Mouse (Mus musculus): Measurements from ENCODE around the gene Trim7. TPM values are rescaled to one million over a fixed set of nuclear protein-coding genes. Genes with fewer than 3 reads are reported as not detected.
A peak's percentile ranks its signal among the peaks of the same experiment; 100 is the strongest.

Gene Trim7
- polyA plus RNA-seq, 1 experiment from 2014 or later, result 0.18 TPM

- Histone ChIP-seq H3K27ac (ENCODE audit: low read depth, low read length) (no peak overlapping the region; the same call in 1 of the 2 replicates), H3K9me3 (ENCODE audit: control insufficient read depth, low read length) (peaks cover 5% of the 10 kb centered on the region; the same call in 1 of the 2 replicates), H3K36me3 (ENCODE audit: control insufficient read depth, insufficient read depth, low read length) (no peaks in the 10 kb centered on the region), H3K4me2 (peak overlapping the region; percentile 71), H3K4me3 (ENCODE audit: low read depth, low read length) (peak overlapping the region; percentile 44), H3K9ac (ENCODE audit: low read depth, low read length) (0 out of 2 replicates have a peak overlapping the region, but pooled peaks have one; percentile 5), H3K27me3 (replicated peaks; ENCODE audit: control insufficient read depth, insufficient read depth, low read length) (peaks cover 9% of the 10 kb centered on the region), H3K4me1 (replicated peaks; ENCODE audit: control insufficient read depth, insufficient read depth, low read length) (peaks cover 9% of the 10 kb centered on the region)
- ATAC-seq (replicated peaks; ENCODE audit: low FRiP score), result no peak
- no peak for DNase-seq (ENCODE audit: low spot score)
- 5% methylated on average over 6 of the region's 6 CpGs for WGBS
These were observed 784 bp downstream of the Trim7 start for GRCm38 (mm10) chr11:48826752-48827096.

- DNase-seq (ENCODE audit: low spot score) (no peak), ATAC-seq (replicated peaks; ENCODE audit: low FRiP score) (no peak)
- no peaks in the 10 kb centered on the region for H3K36me3 ChIP-seq (ENCODE audit: control insufficient read depth, insufficient read depth, low read length)
- no peak overlapping the region for H3K9ac ChIP-seq (ENCODE audit: low read depth, low read length)
- no peak overlapping the region for H3K4me3 ChIP-seq (ENCODE audit: low read depth, low read length)
- 77% methylated on average over 6 of the region's 6 CpGs for WGBS
- H3K27ac ChIP-seq (ENCODE audit: low read depth, low read length), result no peak overlapping the region
- no peak overlapping the region for H3K4me2 ChIP-seq
- peaks cover 9% of the 10 kb centered on the region for H3K4me1 ChIP-seq (replicated peaks; ENCODE audit: control insufficient read depth, insufficient read depth, low read length)
- peaks cover 5% of the 10 kb centered on the region; the same call in 1 of the 2 replicates for H3K9me3 ChIP-seq (ENCODE audit: control insufficient read depth, low read length)
- H3K27me3 ChIP-seq (replicated peaks; ENCODE audit: control insufficient read depth, insufficient read depth, low read length), result peaks cover 9% of the 10 kb centered on the region
These were observed 2.0 kb downstream of the Trim7 start for GRCm38 (mm10) chr11:48827926-48828325.

- Histone ChIP-seq H3K4me2 (no peak overlapping the region), H3K4me1 (replicated peaks; ENCODE audit: control insufficient read depth, insufficient read depth, low read length) (peaks cover 3% of the 10 kb centered on the region; the same call in 1 of the 2 replicates), H3K27ac (ENCODE audit: low read depth, low read length) (no peak overlapping the region), H3K9ac (ENCODE audit: low read depth, low read length) (no peak overlapping the region), H3K27me3 (replicated peaks; ENCODE audit: control insufficient read depth, insufficient read depth, low read length) (no peaks in the 10 kb centered on the region), H3K36me3 (ENCODE audit: control insufficient read depth, insufficient read depth, low read length) (no peaks in the 10 kb centered on the region), H3K4me3 (ENCODE audit: low read depth, low read length) (no peak overlapping the region), H3K9me3 (ENCODE audit: control insufficient read depth, low read length) (peaks cover 5% of the 10 kb centered on the region; the same call in 1 of the 2 replicates)
- DNase-seq (ENCODE audit: low spot score), result no peak
- no peak for ATAC-seq (replicated peaks; ENCODE audit: low FRiP score)
- WGBS, result 57% methylated on average over 2 of the region's 2 CpGs
These were observed 4.3 kb downstream of the Trim7 start for GRCm38 (mm10) chr11:48830279-48830678.

- Histone ChIP-seq H3K36me3 (ENCODE audit: control insufficient read depth, insufficient read depth, low read length) (no peaks in the 10 kb centered on the region), H3K9ac (ENCODE audit: low read depth, low read length) (no peak overlapping the region), H3K4me1 (replicated peaks; ENCODE audit: control insufficient read depth, insufficient read depth, low read length) (peaks cover 3% of the 10 kb centered on the region; the same call in 1 of the 2 replicates)
These were observed 5.3 kb downstream of the Trim7 start for GRCm38 (mm10) chr11:48831273-48831672.

GRCm38 (mm10) chr11:48833078-48833730, 7.3 kb downstream of the Trim7 start:
- Histone ChIP-seq H3K9ac (ENCODE audit: low read depth, low read length) (no peak overlapping the region), H3K27me3 (replicated peaks; ENCODE audit: control insufficient read depth, insufficient read depth, low read length) (peaks cover 6% of the 10 kb centered on the region; the same call in 1 of the 2 replicates), H3K27ac (ENCODE audit: low read depth, low read length) (peak overlapping the region; percentile 11), H3K4me3 (ENCODE audit: low read depth, low read length) (peak overlapping the region; percentile 69), H3K4me1 (replicated peaks; ENCODE audit: control insufficient read depth, insufficient read depth, low read length) (peaks cover 6% of the 10 kb centered on the region), H3K4me2 (peak overlapping the region; percentile 73), H3K36me3 (ENCODE audit: control insufficient read depth, insufficient read depth, low read length) (no peaks in the 10 kb centered on the region), H3K9me3 (ENCODE audit: control insufficient read depth, low read length) (no peaks in the 10 kb centered on the region; the same call in 1 of the 2 replicates)
- WGBS, result 27% methylated on average over 9 of the region's 9 CpGs
- DNase-seq (ENCODE audit: low spot score) (no peak), ATAC-seq (replicated peaks; ENCODE audit: low FRiP score) (peak; percentile 63)

More at GRCm38 (mm10) chr11:48831273-48831672, 5.3 kb downstream of the Trim7 start:
- 66% methylated on average over 2 of the region's 2 CpGs for WGBS
- no peak overlapping the region for H3K27ac ChIP-seq (ENCODE audit: low read depth, low read length)
- peaks cover 3% of the 10 kb centered on the region; the same call in 1 of the 2 replicates for H3K27me3 ChIP-seq (replicated peaks; ENCODE audit: control insufficient read depth, insufficient read depth, low read length)
- no peak for ATAC-seq (replicated peaks; ENCODE audit: low FRiP score)
- no peak for DNase-seq (ENCODE audit: low spot score)
- H3K4me2 ChIP-seq, result no peak overlapping the region
- H3K4me3 ChIP-seq (ENCODE audit: low read depth, low read length), result no peak overlapping the region
- H3K9me3 ChIP-seq (ENCODE audit: control insufficient read depth, low read length), result peaks cover 5% of the 10 kb centered on the region; the same call in 1 of the 2 replicates

DNA sequence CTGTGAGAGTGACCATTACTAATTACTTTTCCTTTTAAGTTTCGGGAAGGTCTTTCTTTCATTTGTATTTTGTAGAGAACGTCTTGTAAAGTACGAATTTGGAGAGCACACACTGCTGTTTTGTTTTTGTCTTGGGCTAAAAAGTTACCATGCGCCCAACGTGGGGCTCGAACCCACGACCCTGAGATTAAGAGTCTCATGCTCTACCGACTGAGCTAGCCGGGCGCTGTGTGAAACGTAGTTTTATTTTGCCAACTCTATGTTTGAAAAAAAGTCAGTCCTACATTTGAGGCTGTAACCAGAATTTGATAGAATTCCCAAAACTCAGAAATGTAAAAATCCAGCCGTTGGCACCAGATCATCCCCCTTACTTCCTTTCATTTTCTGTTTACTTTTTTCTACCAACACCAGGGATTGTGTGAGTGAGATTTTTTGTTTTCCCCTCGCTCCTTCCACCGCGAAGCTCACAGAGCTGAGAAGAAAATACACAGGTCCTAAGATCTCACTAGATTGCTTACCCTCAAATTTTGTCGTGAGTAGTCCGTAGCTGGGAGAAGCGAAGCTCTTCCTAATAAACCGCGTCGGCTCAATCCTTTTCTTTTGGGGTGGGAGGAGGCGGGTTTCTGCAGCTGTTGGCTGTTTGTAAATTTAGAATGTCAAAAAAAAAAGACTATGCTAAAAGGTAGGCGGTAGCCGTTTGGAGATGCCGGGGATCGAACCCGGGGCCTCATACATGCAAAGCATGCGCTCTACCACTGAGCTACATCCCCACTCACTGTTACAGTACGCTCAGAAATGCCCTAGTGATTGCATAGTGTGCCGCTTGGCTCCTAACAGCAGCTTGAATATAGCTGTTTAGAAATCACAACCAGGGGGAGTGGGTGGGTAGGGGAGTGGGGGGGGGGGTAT, 8.0 kb downstream of the Trim7 start:
- ATAC-seq (replicated peaks; ENCODE audit: low FRiP score) (peak; percentile 88), DNase-seq (ENCODE audit: low spot score) (peak; percentile 94)
- Histone ChIP-seq H3K36me3 (ENCODE audit: control insufficient read depth, insufficient read depth, low read length) (no peaks in the 10 kb centered on the region), H3K4me1 (replicated peaks; ENCODE audit: control insufficient read depth, insufficient read depth, low read length) (peaks cover 11% of the 10 kb centered on the region), H3K4me2 (peak overlapping the region; percentile 73), H3K27ac (ENCODE audit: low read depth, low read length) (peak overlapping the region; percentile 11), H3K4me3 (ENCODE audit: low read depth, low read length) (peak overlapping the region; percentile 69), H3K9ac (ENCODE audit: low read depth, low read length) (peak overlapping the region; percentile 51; the same call in 1 of the 2 replicates), H3K27me3 (replicated peaks; ENCODE audit: control insufficient read depth, insufficient read depth, low read length) (peaks cover 6% of the 10 kb centered on the region; the same call in 1 of the 2 replicates), H3K9me3 (ENCODE audit: control insufficient read depth, low read length) (no peaks in the 10 kb centered on the region)
- WGBS, result under 1% methylated on average over 30 of the region's 30 CpGs

DNA sequence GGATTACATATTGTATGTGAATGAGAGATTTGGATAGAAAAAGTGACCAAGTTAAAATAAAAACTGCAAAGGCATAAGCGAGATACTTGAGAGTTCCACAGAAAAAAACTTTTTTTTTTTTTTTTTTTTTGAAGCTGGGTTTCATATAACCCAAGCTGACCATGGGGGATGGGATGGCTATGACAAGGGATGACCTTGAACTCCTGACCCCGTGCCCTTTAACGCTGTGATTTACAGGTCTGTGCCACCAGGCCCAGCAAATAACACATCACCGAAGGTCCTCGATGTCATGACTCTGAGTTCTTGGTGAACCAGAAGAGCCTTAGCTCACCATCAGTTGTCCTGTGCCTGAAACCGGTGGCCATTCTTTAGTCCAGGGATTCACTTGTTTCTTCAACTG, 10.0 kb downstream of the Trim7 start:
- no peaks in the 10 kb centered on the region for H3K36me3 ChIP-seq (ENCODE audit: control insufficient read depth, insufficient read depth, low read length)

DNA sequence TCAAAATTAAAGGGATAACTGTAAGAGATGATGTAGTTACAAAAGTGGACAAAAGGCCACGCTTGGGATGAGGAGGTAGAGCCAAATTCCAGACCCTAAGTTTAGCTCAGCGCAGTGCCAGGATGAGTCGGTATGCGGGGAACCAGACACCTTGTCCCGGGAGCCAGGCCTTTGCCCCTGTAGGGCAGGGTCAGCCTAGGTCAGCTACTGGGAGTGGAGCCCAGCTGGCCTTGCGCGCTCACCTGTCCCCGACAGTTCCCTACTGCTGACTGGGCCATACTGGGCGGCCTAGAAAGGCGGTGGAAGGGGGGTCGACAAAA, 11.0 kb downstream of the Trim7 start:
- no peaks in the 10 kb centered on the region for H3K36me3 ChIP-seq (ENCODE audit: control insufficient read depth, insufficient read depth, low read length)
- peak overlapping the region; percentile 85 for H3K4me3 ChIP-seq (ENCODE audit: low read depth, low read length)
- peaks cover 6% of the 10 kb centered on the region; the same call in 1 of the 2 replicates for H3K27me3 ChIP-seq (replicated peaks; ENCODE audit: control insufficient read depth, insufficient read depth, low read length)
- ATAC-seq (replicated peaks; ENCODE audit: low FRiP score), result no peak
- no peak overlapping the region for H3K9ac ChIP-seq (ENCODE audit: low read depth, low read length)
- H3K9me3 ChIP-seq (ENCODE audit: control insufficient read depth, low read length), result no peaks in the 10 kb centered on the region
- H3K4me2 ChIP-seq, result peak overlapping the region; percentile 99
- H3K27ac ChIP-seq (ENCODE audit: low read depth, low read length), result no peak overlapping the region
- H3K4me1 ChIP-seq (replicated peaks; ENCODE audit: control insufficient read depth, insufficient read depth, low read length), result peaks cover 11% of the 10 kb centered on the region
- 14% methylated on average over 11 of the region's 11 CpGs for WGBS
- no peak for DNase-seq (ENCODE audit: low spot score)

More for the DNA sequence above, 10.0 kb downstream of the Trim7 start:
- ATAC-seq (replicated peaks; ENCODE audit: low FRiP score) (no peak), DNase-seq (ENCODE audit: low spot score) (no peak)
- Histone ChIP-seq H3K9ac (ENCODE audit: low read depth, low read length) (no peak overlapping the region), H3K27ac (ENCODE audit: low read depth, low read length) (no peak overlapping the region), H3K9me3 (ENCODE audit: control insufficient read depth, low read length) (no peaks in the 10 kb centered on the region), H3K4me2 (no peak overlapping the region), H3K4me3 (ENCODE audit: low read depth, low read length) (no peak overlapping the region), H3K4me1 (replicated peaks; ENCODE audit: control insufficient read depth, insufficient read depth, low read length) (peaks cover 11% of the 10 kb centered on the region), H3K27me3 (replicated peaks; ENCODE audit: control insufficient read depth, insufficient read depth, low read length) (peaks cover 6% of the 10 kb centered on the region; the same call in 1 of the 2 replicates)
- 64% methylated on average over 6 of the region's 6 CpGs for whole genome bisulfite sequencing
